Mouse (Mus musculus) Patski (cell line): Measurements from ENCODE around the gene Gm11111. TPM values are rescaled to one million over a fixed set of nuclear protein-coding genes. Genes with fewer than 3 reads are reported as not detected.

Source experiments
- ATAC-seq: fragments of 100-300 bp; one replicate; pipeline ENCODE4 v1.8.0; 2021
- CTCF ChIA-PET: fragments of 350-600 bp; sonication (Branson Sonifier 250); formaldehyde crosslinking; loops from one replicate; lab custom pipeline; 2022; ENCODE audit warnings: inconsistent platforms; lab: Charles Lee
- POLR2A ChIA-PET: fragments of 350-600 bp; sonication (Branson Sonifier 250); formaldehyde crosslinking; loops from one replicate; lab custom pipeline; 2022; ENCODE audit warnings: antibody characterized with exemption, inconsistent platforms; lab: Charles Lee
- DNase-seq: peaks from one replicate; pipeline ENCODE4 v3.0.0-alpha.2; 2011; ENCODE audit warnings: low read depth, low spot score
- H3K27me3 ChIP-seq: fragments of 371-371 bp; one replicate; pipeline ENCODE4 v1.5.1; 2021
- CTCF ChIP-seq: fragments of 100-300 bp; IDR thresholded peaks from one replicate; pipeline ENCODE4 v1.5.1; 2021
- in situ Hi-C: fragments of 300-500 bp; cut with MboI; formaldehyde crosslinking; loops from 3 replicates; pipeline ENCODE4 v1.11.1; 2018; ENCODE audit warnings: low pct_unique_long_range_greater_than_20kb, mixed read lengths
- polyA plus RNA-seq: library from polyadenylated mRNA; unstranded; gene quantifications from one replicate; pipeline ENCODE4 v1.2.3, GENCODE M21; 2021

The Gm11111 gene
- not detected for polyA plus RNA-seq

GRCm38 (mm10) chr5:98552395-98552794 lies at the start of gene Gm11111:
Gene Gm11111 (plus strand): TSS chr5:98552695.
- POLR2A ChIA-PET = no interaction called here
- no peak for ATAC-seq
- H3K27me3 ChIP-seq = no peaks in the 10 kb centered on the region
- no peak for TF ChIP-seq CTCF
- CTCF ChIA-PET = interaction anchor here (1.0 kb wide), 1 partner anchor 9 kb away, joined by 4 read pairs; no protein-coding TSS in a partner anchor
- in situ Hi-C loops = no loop called here
- DNase-seq = no peak

- in situ Hi-C loops = no loop called here
- CTCF ChIA-PET = interaction anchor here (1.0 to 1.4 kb wide), 3 partner anchors 9 to 168 kb away, joined by 3 to 6 read pairs (median 4); no protein-coding TSS in a partner anchor
- no peak for DNase-seq
Measured at GRCm38 (mm10) chr5:98516214-98516613, 36.3 kb upstream of the Gm11111 start.

GRCm38 (mm10) chr5:98520118-98520517 lies 32.4 kb upstream of the Gm11111 start:
- ATAC-seq = no peak
- no peaks in the 10 kb centered on the region for H3K27me3 ChIP-seq
- ChIA-PET CTCF (interaction anchor here (1.0 to 1.1 kb wide), 2 partner anchors 34 to 85 kb away, joined by 3 read pairs; no protein-coding TSS in a partner anchor), POLR2A (no interaction called here)
- DNase-seq = no peak
- TF ChIP-seq CTCF = no peak
- in situ Hi-C loops = no loop called here

More at GRCm38 (mm10) chr5:98516214-98516613, 36.3 kb upstream of the Gm11111 start:
- H3K27me3 ChIP-seq = no peaks in the 10 kb centered on the region
- POLR2A ChIA-PET = no interaction called here
- ATAC-seq = no peak
- TF ChIP-seq CTCF = no peak

GRCm38 (mm10) chr5:98522270-98522977 lies 30.1 kb upstream of the Gm11111 start:
- ATAC-seq = no peak
- in situ Hi-C loops = no loop called here
- CTCF ChIA-PET = interaction anchor here (1.0 to 1.1 kb wide), 2 partner anchors 9 to 11 kb away, joined by 3 to 4 read pairs; no protein-coding TSS in a partner anchor
- no peak for TF ChIP-seq CTCF
- POLR2A ChIA-PET = no interaction called here
- H3K27me3 ChIP-seq = no peaks in the 10 kb centered on the region
- no peak for DNase-seq

GRCm38 (mm10) chr5:98523050-98523449 lies 29.4 kb upstream of the Gm11111 start:
- TF ChIP-seq CTCF = no peak
- ChIA-PET CTCF (no interaction called here), POLR2A (no interaction called here)
- in situ Hi-C loops = no loop called here
- ATAC-seq (no peak), DNase-seq (no peak)
- H3K27me3 ChIP-seq = no peaks in the 10 kb centered on the region

- DNase-seq (no peak), ATAC-seq (no peak)
- in situ Hi-C loops = no loop called here
- CTCF ChIA-PET = interaction anchor here (0.7 kb wide), 1 partner anchor 12 kb away, joined by 3 read pairs; no protein-coding TSS in a partner anchor
- no peaks in the 10 kb centered on the region for H3K27me3 ChIP-seq
- TF ChIP-seq CTCF = no peak
- POLR2A ChIA-PET = no interaction called here
Measured at GRCm38 (mm10) chr5:98523783-98524182, 28.7 kb upstream of the Gm11111 start.

- ChIA-PET CTCF (no interaction called here), POLR2A (no interaction called here)
- TF ChIP-seq CTCF = peak; percentile 63
- no peaks in the 10 kb centered on the region for H3K27me3 ChIP-seq
- no peak for DNase-seq
- no peak for ATAC-seq
- in situ Hi-C loops = no loop called here
Measured at GRCm38 (mm10) chr5:98541333-98541732, 11.2 kb upstream of the Gm11111 start.

GRCm38 (mm10) chr5:98550285-98550684 lies 2.2 kb upstream of the Gm11111 start:
- in situ Hi-C loops = no loop called here
- DNase-seq = no peak
- CTCF ChIA-PET = no interaction called here
- H3K27me3 ChIP-seq = no peaks in the 10 kb centered on the region
- TF ChIP-seq CTCF = no peak
- POLR2A ChIA-PET = no interaction called here
- ATAC-seq = no peak

- no peak for TF ChIP-seq CTCF
- peak; percentile 56 for ATAC-seq
- POLR2A ChIA-PET = no interaction called here
- H3K27me3 ChIP-seq = no peaks in the 10 kb centered on the region
- in situ Hi-C loops = no loop called here
- DNase-seq = no peak
- CTCF ChIA-PET = no interaction called here
Measured at GRCm38 (mm10) chr5:98550873-98551272, 1.6 kb upstream of the Gm11111 start.

GRCm38 (mm10) chr5:98552811-98553601 lies 511 bp downstream of the Gm11111 start:
- ATAC-seq = no peak
- no peak for TF ChIP-seq CTCF
- CTCF ChIA-PET = interaction anchor here (1.0 kb wide), 1 partner anchor 8 kb away, joined by 4 read pairs; no protein-coding TSS in a partner anchor
- H3K27me3 ChIP-seq = no peaks in the 10 kb centered on the region
- POLR2A ChIA-PET = no interaction called here
- no peak for DNase-seq
- in situ Hi-C loops = no loop called here
